Mouse (Mus musculus) heart, adult 8-10 months (tissue): ENCODE results near the gene Emg1. TPM values are rescaled to one million over a fixed set of nuclear protein-coding genes. Genes with fewer than 3 reads are reported as not detected.
A peak's percentile ranks its signal among the peaks of the same experiment; 100 is the strongest.

Source experiments
- microRNA-seq: library from miRNA; unstranded; fragments of <30 nt; microRNA quantifications from one replicate; pipeline ENCODE4 v1.2.0, GENCODE M21; 2022
- total RNA-seq, 4 experiments: library from RNA; stranded (reverse); gene quantifications; 2 replicates each; pipeline ENCODE4 v1.2.4; 2022

Emg1 gene
- total RNA-seq, 4 experiments from 2014 or later: 64.4 to 81.5 (median 73.0) TPM

Small RNAs within 50 kb of the gene (microRNA-seq; reads per million reads assigned to microRNA genes)
- gene Mir141: 6.4 reads per million, percentile 16 among the genes with 10 or more reads in this experiment
- 157 reads per million, percentile 65 among the genes with 10 or more reads in this experiment for gene Mir200c

Other genes with a start within 250 kb of the Emg1 start
- 1 to 10 TPM in 1 of 4 experiments, under 1 TPM in 3; 0.24 to 1.4 (median 0.56) TPM for gene Clstn3, start 247.4 kb downstream of the Emg1 start, total RNA-seq
- gene C1rl, start 219.1 kb downstream of the Emg1 start, total RNA-seq: 1 to 10 TPM; 1.1 to 2.1 (median 1.9) TPM
- 10 to 100 TPM; 11.2 to 14.1 (median 13.0) TPM for gene C1ra, start 199.8 kb downstream of the Emg1 start, total RNA-seq
- 10 to 100 TPM; 21.5 to 26.8 (median 24.0) TPM for gene C1s1, start 169.8 kb downstream of the Emg1 start, total RNA-seq
- 1 to 10 TPM; 1.3 to 3.0 (median 1.7) TPM for gene C1rb, start 141.9 kb downstream of the Emg1 start, total RNA-seq
- gene C1s2, start 76.1 kb downstream of the Emg1 start, total RNA-seq: under 1 TPM; 0.28 to 0.65 (median 0.48) TPM
- gene Lpcat3, start 49.2 kb downstream of the Emg1 start, total RNA-seq: 10 to 100 TPM; 38.8 to 39.9 (median 39.1) TPM
- 100 to 1,000 TPM; 251 to 296 (median 279) TPM for gene Phb2, start 158 bp upstream of the Emg1 start, total RNA-seq
- gene Ptpn6, start 26.5 kb upstream of the Emg1 start, total RNA-seq: 1 to 10 TPM; 2.0 to 5.7 (median 3.1) TPM
- 100 to 1,000 TPM; 286 to 318 (median 310) TPM for gene Grcc10, start 29.2 kb upstream of the Emg1 start, total RNA-seq
- under 1 TPM in 1 of 4 experiments, not detected in 3; 0.41 TPM for gene Gm45234, start 43.8 kb upstream of the Emg1 start, total RNA-seq
- 10 to 100 TPM; 40.9 to 48.2 (median 45.2) TPM for gene Atn1, start 44.3 kb upstream of the Emg1 start, total RNA-seq
- gene Eno2, start 57.5 kb upstream of the Emg1 start, total RNA-seq: 1 to 10 TPM; 3.2 to 6.1 (median 4.8) TPM
- 1 to 10 TPM in 1 of 4 experiments, under 1 TPM in 2, not detected in 1; 0.37 to 1.2 (median 0.41) TPM for gene Lrrc23, start 67.5 kb upstream of the Emg1 start, total RNA-seq
- gene Spsb2, start 96.5 kb upstream of the Emg1 start, total RNA-seq: 1 to 10 TPM; 2.0 to 5.8 (median 3.2) TPM
- 1,000 to 10,000 TPM in 1 of 4 experiments, 100 to 1,000 TPM in 3; 893 to 1,022 (median 969) TPM for gene Tpi1, start 102.1 kb upstream of the Emg1 start, total RNA-seq
- gene Usp5, start 117.3 kb upstream of the Emg1 start, total RNA-seq: 10 to 100 TPM; 72.5 to 79.7 (median 75.8) TPM
- 1 to 10 TPM in 1 of 4 experiments, under 1 TPM in 3; 0.14 to 1.4 (median 0.40) TPM for gene Cdca3, start 117.4 kb upstream of the Emg1 start, total RNA-seq
- gene Gnb3, start 128.1 kb upstream of the Emg1 start, total RNA-seq: 10 to 100 TPM; 11.6 to 18.4 (median 16.7) TPM
- gene P3h3, start 145.6 kb upstream of the Emg1 start, total RNA-seq: 1 to 10 TPM; 8.0 to 9.7 (median 9.4) TPM
- 1 to 10 TPM in 1 of 4 experiments, under 1 TPM in 3; 0.31 to 1.6 (median 0.74) TPM for gene Gpr162, start 151.8 kb upstream of the Emg1 start, total RNA-seq
- under 1 TPM; 0.19 to 0.54 (median 0.25) TPM for gene Cd4, start 176.0 kb upstream of the Emg1 start, total RNA-seq
- under 1 TPM in 2 of 4 experiments, not detected in 2; 0.24 to 0.75 TPM for gene Lag3, start 199.5 kb upstream of the Emg1 start, total RNA-seq
- gene Ptms, start 207.9 kb upstream of the Emg1 start, total RNA-seq: 100 to 1,000 TPM; 116 to 160 (median 152) TPM
- gene Mlf2, start 219.2 kb upstream of the Emg1 start, total RNA-seq: 100 to 1,000 TPM; 177 to 202 (median 195) TPM